Mouse (Mus musculus) stomach, embryonic 16.5 days (tissue): Measurements from ENCODE around the gene Magix. TPM values are rescaled to one million over a fixed set of nuclear protein-coding genes. Genes with fewer than 3 reads are reported as not detected.

Experiments
- ATAC-seq: fragments of 200-750 bp; cut with Nextera tagmentation; 2 replicates; pipeline ENCODE4 v1.8.0; 2017; ENCODE audit warnings: moderate number of reproducible peaks, moderate TSS enrichment; ENCODE audit not compliant: insufficient read depth, low FRiP score
- H3K27ac ChIP-seq: fragments of 300-500 bp; sonication (generic); 2 replicates; pipeline ENCODE4 v1.5.1; 2014; ENCODE audit warnings: low read length
- H3K27me3 ChIP-seq: fragments of 300-500 bp; sonication (generic); 2 replicates; pipeline ENCODE4 v1.6.1; 2014; ENCODE audit warnings: low read length, control low read depth, mixed read lengths; ENCODE audit not compliant: control insufficient read depth, insufficient read depth
- H3K36me3 ChIP-seq: fragments of 300-500 bp; sonication (generic); 2 replicates; pipeline ENCODE4 v1.6.1; 2014; ENCODE audit warnings: low read length; ENCODE audit not compliant: control insufficient read depth, insufficient read depth
- H3K4me1 ChIP-seq: fragments of 300-500 bp; sonication (generic); 2 replicates; pipeline ENCODE4 v1.6.1; 2014; ENCODE audit warnings: low read length, control low read depth, mixed read lengths; ENCODE audit not compliant: control insufficient read depth, insufficient read depth
- H3K4me2 ChIP-seq: fragments of 300-500 bp; sonication (generic); 2 replicates; pipeline ENCODE4 v1.6.1; 2014; ENCODE audit warnings: low read depth, low read length, mixed read lengths
- H3K4me3 ChIP-seq: fragments of 300-500 bp; sonication (generic); replicated peaks from 2 replicates; pipeline ENCODE4 v1.5.1; 2014; ENCODE audit warnings: mild to moderate bottlenecking, low read length
- H3K9ac ChIP-seq: fragments of 300-500 bp; sonication (generic); 2 replicates; pipeline ENCODE4 v1.6.1; 2014; ENCODE audit warnings: low read length
- H3K9me3 ChIP-seq: fragments of 300-500 bp; sonication (generic); replicated peaks from 2 replicates; pipeline ENCODE4 v1.6.1; 2016; ENCODE audit warnings: low read length, control low read depth; ENCODE audit not compliant: control insufficient read depth
- WGBS: fragments of 180-500 bp; shearing (Covaris S2); extraction: QIAGEN DNeasy Blood & Tissue Kit; methylation state at CpG from one replicate; pipeline ENCODE4 v1.1.7; 2014; 5-methylcytosine and 5-hydroxymethylcytosine counted together
- polyA plus RNA-seq: library from polyadenylated mRNA; unstranded; fragments of >200 nt; fragmentation: Nextera tagmentation; extraction: Ambion mirVana; gene quantifications from 2 replicates; pipeline ENCODE4 v1.2.1, GENCODE M21; 2015

Magix gene
- polyA plus RNA-seq, 1 experiment from 2014 or later, result 0.87 TPM

- Histone ChIP-seq H3K36me3 (peaks cover 3% of the 10 kb centered on the region; the same call in 1 of the 2 replicates), H3K4me1 (no peaks in the 10 kb centered on the region), H3K9ac (no peak overlapping the region), H3K4me3 (no peak overlapping the region), H3K9me3 (no peaks in the 10 kb centered on the region), H3K27me3 (no peaks in the 10 kb centered on the region), H3K4me2 (no peak overlapping the region), H3K27ac (no peak overlapping the region)
- no peak for ATAC-seq
- 70% methylated on average over 21 of the region's 21 CpGs for WGBS
These were observed 15.1 kb downstream of the Magix start for GRCm38 (mm10) chrX:7665739-7666502.

DNA sequence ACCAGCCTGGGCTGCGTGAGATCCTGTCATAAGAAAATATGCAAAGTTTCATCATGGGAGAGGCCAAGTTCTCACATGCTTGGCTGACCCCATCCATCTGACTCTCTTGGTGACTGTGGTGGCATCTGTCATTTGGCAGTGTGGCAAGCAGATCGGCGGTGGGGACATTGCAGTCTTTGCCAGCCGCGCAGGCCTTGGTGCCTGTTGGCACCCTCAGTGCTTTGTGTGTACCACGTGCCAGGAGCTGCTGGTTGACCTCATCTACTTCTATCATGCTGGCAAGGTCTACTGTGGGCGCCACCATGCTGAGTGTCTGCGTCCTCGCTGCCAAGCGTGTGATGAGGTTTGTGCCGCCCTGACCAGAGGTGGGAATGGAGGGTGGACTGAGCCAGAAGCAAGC is 16.3 kb downstream of the Magix start:
- Histone ChIP-seq H3K27ac (no peak overlapping the region), H3K4me2 (no peak overlapping the region), H3K27me3 (no peaks in the 10 kb centered on the region), H3K36me3 (peaks cover 3% of the 10 kb centered on the region; the same call in 1 of the 2 replicates), H3K9ac (no peak overlapping the region), H3K4me1 (no peaks in the 10 kb centered on the region), H3K4me3 (no peak overlapping the region), H3K9me3 (no peaks in the 10 kb centered on the region)
- ATAC-seq, result no peak
- 95% methylated on average over 11 of the region's 11 CpGs for WGBS

DNA sequence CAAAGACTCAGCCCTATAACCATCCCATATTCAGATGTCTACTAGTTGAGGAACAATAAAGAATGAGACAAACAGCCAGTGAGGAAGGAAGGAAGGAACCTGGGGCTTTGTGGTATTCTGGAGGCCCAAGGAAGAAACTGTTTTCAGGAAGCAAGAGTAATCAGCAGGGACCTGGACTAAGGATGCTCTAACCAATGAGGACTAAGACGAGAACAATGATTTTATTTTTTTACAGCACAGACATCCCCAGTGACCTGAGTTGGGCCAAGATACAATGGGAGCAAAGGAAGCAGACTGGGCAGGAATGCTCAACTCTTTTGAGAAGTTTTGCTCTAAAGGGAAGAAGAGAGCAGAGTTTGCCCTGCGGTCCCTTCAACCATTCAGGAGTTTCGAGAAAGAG is 18.1 kb downstream of the Magix start:
- Histone ChIP-seq H3K27me3 (no peaks in the 10 kb centered on the region), H3K4me3 (no peak overlapping the region), H3K9me3 (no peaks in the 10 kb centered on the region), H3K4me1 (peaks cover 3% of the 10 kb centered on the region; the same call in 1 of the 2 replicates), H3K27ac (peak overlapping the region; percentile 23; the same call in 1 of the 2 replicates), H3K9ac (no peak overlapping the region), H3K4me2 (no peak overlapping the region), H3K36me3 (peaks cover 3% of the 10 kb centered on the region; the same call in 1 of the 2 replicates)
- ATAC-seq, result no peak
- 73% methylated on average over 3 of the region's 3 CpGs for WGBS

- no peak overlapping the region for H3K9ac ChIP-seq
- H3K36me3 ChIP-seq, result peaks cover 3% of the 10 kb centered on the region; the same call in 1 of the 2 replicates
- H3K4me1 ChIP-seq, result peaks cover 3% of the 10 kb centered on the region; the same call in 1 of the 2 replicates
- H3K27me3 ChIP-seq, result no peaks in the 10 kb centered on the region
- 75% methylated on average over 4 of the region's 4 CpGs for WGBS
- H3K27ac ChIP-seq, result no peak overlapping the region
- H3K4me2 ChIP-seq, result no peak overlapping the region
- no peak for ATAC-seq
- H3K4me3 ChIP-seq, result no peak overlapping the region
- H3K9me3 ChIP-seq, result no peaks in the 10 kb centered on the region
These were observed 20.0 kb downstream of the Magix start for GRCm38 (mm10) chrX:7661086-7661485.

GRCm38 (mm10) chrX:7658785-7659589 is 22.1 kb downstream of the Magix start:
- peak overlapping the region; percentile 76; the same call in 1 of the 2 replicates for H3K9ac ChIP-seq
- no peaks in the 10 kb centered on the region; the same call in 1 of the 2 replicates for H3K36me3 ChIP-seq
- ATAC-seq, result peak; percentile 38
- no peaks in the 10 kb centered on the region for H3K27me3 ChIP-seq
- peak overlapping the region; percentile 64 for H3K4me2 ChIP-seq
- H3K9me3 ChIP-seq, result no peaks in the 10 kb centered on the region
- peak overlapping the region; percentile 89 for H3K27ac ChIP-seq
- peaks cover 3% of the 10 kb centered on the region; the same call in 1 of the 2 replicates for H3K4me1 ChIP-seq
- 47% methylated on average over 11 of the region's 11 CpGs for WGBS
- peak overlapping the region; percentile 54 for H3K4me3 ChIP-seq

DNA sequence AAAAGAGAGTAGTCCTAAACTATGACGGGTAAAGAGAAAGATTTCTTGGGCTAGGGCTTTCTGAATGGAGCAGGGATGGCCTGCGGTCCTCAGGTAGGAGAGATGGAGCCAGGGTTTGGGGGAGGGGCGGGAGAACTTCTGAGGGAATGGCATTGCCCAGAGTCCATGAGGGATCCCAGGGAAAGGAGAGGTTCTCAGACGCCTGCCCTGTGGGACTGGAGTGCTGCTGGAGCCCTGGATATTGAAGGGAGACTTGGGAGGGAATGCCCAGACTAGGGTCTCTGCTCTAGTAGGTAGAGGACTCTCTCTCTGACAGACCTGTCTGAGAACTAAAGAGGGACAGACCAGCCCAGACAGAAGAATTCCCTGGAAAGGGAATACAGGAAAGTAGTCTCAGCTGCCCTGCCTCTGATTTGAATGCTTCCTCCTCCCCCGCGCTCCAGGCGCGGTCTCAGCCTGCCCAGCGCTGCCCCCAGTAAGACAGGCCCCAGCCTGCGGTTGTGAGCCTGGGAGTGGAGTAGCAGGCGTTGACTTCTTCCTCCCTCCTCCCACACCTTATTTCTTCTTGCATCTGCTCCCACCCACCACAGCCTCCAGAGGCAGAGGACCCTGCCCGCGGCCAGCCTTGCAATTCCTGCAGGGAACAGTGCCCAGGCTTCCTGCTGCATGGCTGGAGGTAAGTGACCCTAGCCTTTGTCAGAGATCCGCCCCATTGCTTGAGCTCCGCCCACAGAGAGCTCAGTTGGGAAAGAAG is 22.8 kb downstream of the Magix start:
- Histone ChIP-seq H3K4me3 (peak overlapping the region; percentile 54), H3K4me2 (peak overlapping the region; percentile 64), H3K27ac (peak overlapping the region; percentile 89), H3K4me1 (peaks cover 3% of the 10 kb centered on the region; the same call in 1 of the 2 replicates), H3K36me3 (no peaks in the 10 kb centered on the region), H3K9ac (peak overlapping the region; percentile 76), H3K9me3 (no peaks in the 10 kb centered on the region), H3K27me3 (no peaks in the 10 kb centered on the region)
- ATAC-seq, result peak; percentile 79
- WGBS, result 27% methylated on average over 12 of the region's 15 CpGs

GRCm38 (mm10) chrX:7657221-7657639 is 23.8 kb downstream of the Magix start, which contains the start of gene Prickle3:
Gene Prickle3 (plus strand): TSS chrX:7657260.
- Histone ChIP-seq H3K27me3 (no peaks in the 10 kb centered on the region), H3K4me2 (peak within 1 kb of the TSS; percentile 64), H3K9ac (peak within 1 kb of the TSS; percentile 76), H3K27ac (peak within 1 kb of the TSS; percentile 89), H3K9me3 (no peaks in the 10 kb centered on the region), H3K4me3 (peak within 1 kb of the TSS; percentile 54), H3K36me3 (no peaks in the 10 kb centered on the region), H3K4me1 (peaks cover 3% of the 10 kb centered on the region; the same call in 1 of the 2 replicates)
- peak; percentile 66 for ATAC-seq
- 16% methylated on average over 26 of the region's 26 CpGs for WGBS

DNA sequence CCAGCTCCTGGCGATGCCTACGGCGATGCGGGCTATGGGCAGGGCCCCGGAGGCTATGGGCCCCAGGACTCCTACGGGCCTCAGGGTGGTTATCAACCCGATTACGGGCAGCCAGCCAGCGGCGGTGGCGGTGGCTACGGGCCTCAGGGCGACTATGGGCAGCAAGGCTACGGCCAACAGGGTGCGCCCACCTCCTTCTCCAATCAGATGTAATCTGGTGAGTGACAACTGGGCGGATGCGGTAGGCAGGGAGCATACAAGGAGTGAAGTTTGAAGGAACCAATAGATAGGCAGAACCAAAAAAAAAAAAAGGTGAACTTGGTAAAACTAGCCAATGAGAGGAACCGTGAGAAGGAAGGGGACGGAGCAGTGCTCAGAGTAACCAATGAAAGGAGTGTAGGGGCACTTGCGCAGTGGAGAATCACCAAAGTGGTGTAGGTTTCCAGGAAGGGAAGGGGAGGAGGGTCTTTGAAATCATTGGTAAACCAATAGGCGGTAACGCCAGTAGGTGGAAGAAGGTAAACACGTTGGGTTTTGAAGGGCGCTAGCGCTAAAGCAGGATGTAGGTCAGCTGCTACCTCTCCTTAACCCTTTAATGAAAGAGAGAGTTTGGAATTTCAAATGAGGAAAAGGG is 32.3 kb downstream of the Magix start:
- 16% methylated on average over 25 of the region's 25 CpGs for WGBS
- H3K36me3 ChIP-seq, result no peaks in the 10 kb centered on the region
- peak; percentile 97 for ATAC-seq
- H3K4me2 ChIP-seq, result peak overlapping the region; percentile 52
- no peaks in the 10 kb centered on the region for H3K4me1 ChIP-seq
- peak overlapping the region; percentile 86 for H3K9ac ChIP-seq
- peak overlapping the region; percentile 82 for H3K27ac ChIP-seq
- peak overlapping the region; percentile 54 for H3K4me3 ChIP-seq
- no peaks in the 10 kb centered on the region for H3K27me3 ChIP-seq
- H3K9me3 ChIP-seq, result no peaks in the 10 kb centered on the region
